Mouse (Mus musculus) heart, postnatal 0 days (tissue): ENCODE data around the gene Tinf2. TPM values are rescaled to one million over a fixed set of nuclear protein-coding genes. Genes with fewer than 3 reads are reported as not detected.

Experiments
- ATAC-seq: fragments of 200-750 bp; cut with Nextera tagmentation; 2 replicates; pipeline ENCODE4 v1.8.0; 2017; ENCODE audit warnings: low read depth, moderate number of reproducible peaks, moderate library complexity; ENCODE audit not compliant: insufficient read depth
- DNase-seq: peaks from one replicate; pipeline ENCODE4 v3.0.0-alpha.2; 2016; ENCODE audit warnings: low spot score
- H3K27ac ChIP-seq: fragments of 300-500 bp; sonication (generic); 2 replicates; pipeline ENCODE4 v1.5.1; 2014; ENCODE audit warnings: low read depth, mild to moderate bottlenecking
- H3K27me3 ChIP-seq: fragments of 300-500 bp; sonication (generic); 2 replicates; pipeline ENCODE4 v1.6.1; 2014; ENCODE audit warnings: low read length, mixed read lengths; ENCODE audit not compliant: control insufficient read depth, insufficient read depth
- H3K36me3 ChIP-seq: fragments of 300-500 bp; sonication (generic); replicated peaks from 2 replicates; pipeline ENCODE4 v1.6.1; 2014; ENCODE audit warnings: low read length, mixed read lengths; ENCODE audit not compliant: control insufficient read depth, insufficient read depth
- H3K4me1 ChIP-seq: fragments of 300-500 bp; sonication (generic); 2 replicates; pipeline ENCODE4 v1.6.1; 2014; ENCODE audit warnings: antibody characterized with exemption; ENCODE audit not compliant: control insufficient read depth, insufficient read depth
- H3K4me2 ChIP-seq: fragments of 300-500 bp; sonication (generic); 2 replicates; pipeline ENCODE4 v1.6.1; 2014; ENCODE audit warnings: low read depth, mild to moderate bottlenecking, low read length, moderate library complexity
- H3K4me3 ChIP-seq: fragments of 300-500 bp; sonication (generic); 2 replicates; pipeline ENCODE4 v1.5.1; 2014; ENCODE audit warnings: low read depth, low read length
- H3K9ac ChIP-seq: fragments of 300-500 bp; sonication (generic); replicated peaks from 2 replicates; pipeline ENCODE4 v1.6.1; 2014; ENCODE audit warnings: low read depth, low read length, mixed read lengths
- H3K9me3 ChIP-seq: fragments of 300-500 bp; sonication (generic); replicated peaks from 2 replicates; pipeline ENCODE4 v1.6.1; 2016; ENCODE audit warnings: low read length; ENCODE audit not compliant: control insufficient read depth
- CTCF ChIP-seq: IDR thresholded peaks from 2 replicates; pipeline ENCODE4 v1.5.1; 2016; ENCODE audit warnings: antibody characterized with exemption, control low read depth, low read depth
- EP300 ChIP-seq: IDR thresholded peaks from 2 replicates; pipeline ENCODE4 v1.6.1; 2016; ENCODE audit warnings: antibody characterized with exemption, low read depth
- WGBS: fragments of 180-500 bp; shearing (Covaris S2); extraction: QIAGEN DNeasy Blood & Tissue Kit; methylation state at CpG from one replicate; pipeline ENCODE4 v1.1.7; 2014; 5-methylcytosine and 5-hydroxymethylcytosine counted together
- polyA plus RNA-seq: library from polyadenylated mRNA; unstranded; fragments of >200 nt; fragmentation: Nextera tagmentation; extraction: Ambion mirVana; gene quantifications from 2 replicates; pipeline ENCODE4 v1.2.1, GENCODE M21; 2015
- total RNA-seq: library from RNA; depleted of rRNA; stranded (reverse); fragments of >200 nt; gene quantifications from 2 replicates; pipeline ENCODE4 v1.2.3, GENCODE M21; 2014; ENCODE audit warnings: low replicate concordance; rRNA removed

Gene Tinf2
- total and polyA plus RNA-seq, 2 experiments from 2014 or later, result 11.9 to 15.9 TPM

DNA sequence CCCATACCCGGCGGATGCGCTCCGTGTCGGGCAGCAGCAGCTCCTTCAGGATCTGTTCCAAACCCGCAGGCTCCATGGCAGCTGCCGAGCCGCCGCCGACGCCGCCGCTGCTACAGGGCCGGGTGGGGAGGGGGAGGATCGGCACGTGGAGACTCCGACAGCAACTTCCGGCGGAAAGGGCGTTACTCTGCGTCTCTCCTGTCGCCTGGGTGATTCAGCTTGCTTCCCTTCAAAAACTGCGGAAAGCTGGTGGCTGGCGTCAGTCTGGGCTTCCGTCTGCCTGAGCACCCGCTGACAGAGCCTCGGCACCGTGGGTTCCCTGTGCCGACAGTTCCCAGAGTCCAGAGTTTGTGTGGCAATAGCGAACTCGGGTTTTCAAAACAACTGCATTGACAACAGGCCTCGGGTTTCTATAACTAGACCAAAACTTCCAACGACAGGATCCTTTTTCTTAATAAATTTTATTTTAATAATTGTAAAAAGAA is 46.1 kb downstream of the Tinf2 start, which contains the start of gene Ipo4:
Gene Ipo4 (minus strand): TSS at position 435 of the 485 bp plus-strand sequence.
- TF ChIP-seq EP300, result peak; percentile 79; the same call in 1 of the 2 replicates
- TF ChIP-seq CTCF, result no peak
- WGBS, result under 1% methylated on average over 33 of the region's 33 CpGs
- Histone ChIP-seq H3K27me3 (no peaks in the 10 kb centered on the region), H3K36me3 (peaks cover 79% of the 10 kb centered on the region), H3K9me3 (no peaks in the 10 kb centered on the region), H3K4me1 (peaks cover 6% of the 10 kb centered on the region; the same call in 1 of the 2 replicates), H3K4me2 (peak within 1 kb of the TSS; percentile 96), H3K9ac (peak within 1 kb of the TSS; percentile 63), H3K27ac (peak within 1 kb of the TSS; percentile 56), H3K4me3 (peak within 1 kb of the TSS; percentile 66)
- DNase-seq, result peak; percentile 89
- peak; percentile 89 for ATAC-seq

DNA sequence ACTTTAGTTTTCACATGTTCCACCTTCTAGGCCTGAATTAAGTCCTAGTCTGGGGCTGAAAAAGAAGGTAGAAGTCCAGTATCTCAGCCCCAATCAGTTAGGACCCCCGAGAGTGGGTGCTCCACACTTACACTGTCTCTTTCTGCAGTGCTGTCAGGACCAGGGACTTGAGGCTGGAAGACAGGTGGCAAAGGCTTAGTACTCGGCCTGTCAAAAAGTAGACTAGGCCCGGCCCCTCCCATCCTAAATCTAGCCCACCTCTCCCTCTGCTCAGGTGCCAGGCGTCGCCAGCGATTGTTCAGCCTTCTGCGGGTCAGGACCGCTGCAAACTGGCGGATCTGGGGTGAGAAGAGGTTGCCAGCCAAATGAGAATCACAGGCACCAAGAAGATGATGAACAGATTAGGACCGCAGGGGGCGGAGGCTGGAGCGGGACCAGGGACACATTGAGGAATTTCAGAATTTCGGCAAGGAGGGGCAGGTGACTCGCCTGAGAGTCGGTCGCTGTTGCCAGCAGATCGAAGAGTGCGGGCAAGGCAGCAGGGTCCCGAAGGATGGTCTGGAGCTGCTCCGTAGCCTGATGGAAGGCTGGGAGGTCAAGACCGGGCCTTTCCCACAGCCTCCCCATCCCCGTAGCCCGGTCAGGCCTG is 46.6 kb downstream of the Tinf2 start:
- TF ChIP-seq CTCF, result no peak
- no peak for TF ChIP-seq EP300
- peak overlapping the region; percentile 56 for H3K27ac ChIP-seq

DNA sequence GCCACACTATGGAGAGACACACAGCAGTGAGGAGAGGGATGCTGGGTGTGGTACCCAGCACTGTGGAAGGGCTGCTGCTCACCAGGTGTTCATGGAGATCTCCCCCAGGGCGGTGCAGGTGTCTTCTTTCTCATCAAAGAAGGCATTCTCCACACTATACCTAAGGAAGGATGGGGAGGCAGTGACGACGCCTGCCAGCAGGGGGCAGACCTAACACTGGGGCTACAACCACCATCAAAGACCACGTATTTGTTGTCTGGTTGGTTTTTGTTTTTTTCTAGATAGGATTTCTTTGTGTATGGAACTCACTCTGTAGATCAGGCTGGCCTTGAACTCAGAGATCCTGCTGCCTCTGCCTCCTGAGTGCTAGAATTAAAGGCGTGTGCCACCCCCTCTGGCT is 52.3 kb downstream of the Tinf2 start:
- ATAC-seq (no peak), DNase-seq (no peak)
- H3K27me3 ChIP-seq, result no peaks in the 10 kb centered on the region
- peaks cover 95% of the 10 kb centered on the region for H3K36me3 ChIP-seq
- no peak overlapping the region for H3K27ac ChIP-seq
- H3K9me3 ChIP-seq, result no peaks in the 10 kb centered on the region
- H3K4me2 ChIP-seq, result no peak overlapping the region
- H3K4me1 ChIP-seq, result no peaks in the 10 kb centered on the region
- TF ChIP-seq CTCF (peak; percentile 68), EP300 (no peak)
- 46% methylated on average over 5 of the region's 5 CpGs for WGBS
- no peak overlapping the region for H3K4me3 ChIP-seq
- no peak overlapping the region for H3K9ac ChIP-seq

More for the DNA sequence above, 46.6 kb downstream of the Tinf2 start:
- peak overlapping the region; percentile 63 for H3K9ac ChIP-seq
- H3K27me3 ChIP-seq, result no peaks in the 10 kb centered on the region
- peak; percentile 17; the same call in 1 of the 2 replicates for ATAC-seq
- peak overlapping the region; percentile 66 for H3K4me3 ChIP-seq
- H3K4me1 ChIP-seq, result peaks cover 6% of the 10 kb centered on the region; the same call in 1 of the 2 replicates
- H3K4me2 ChIP-seq, result peak overlapping the region; percentile 96
- no peak for DNase-seq
- H3K36me3 ChIP-seq, result peaks cover 79% of the 10 kb centered on the region
- H3K9me3 ChIP-seq, result no peaks in the 10 kb centered on the region
- 3% methylated on average over 22 of the region's 23 CpGs for WGBS

DNA sequence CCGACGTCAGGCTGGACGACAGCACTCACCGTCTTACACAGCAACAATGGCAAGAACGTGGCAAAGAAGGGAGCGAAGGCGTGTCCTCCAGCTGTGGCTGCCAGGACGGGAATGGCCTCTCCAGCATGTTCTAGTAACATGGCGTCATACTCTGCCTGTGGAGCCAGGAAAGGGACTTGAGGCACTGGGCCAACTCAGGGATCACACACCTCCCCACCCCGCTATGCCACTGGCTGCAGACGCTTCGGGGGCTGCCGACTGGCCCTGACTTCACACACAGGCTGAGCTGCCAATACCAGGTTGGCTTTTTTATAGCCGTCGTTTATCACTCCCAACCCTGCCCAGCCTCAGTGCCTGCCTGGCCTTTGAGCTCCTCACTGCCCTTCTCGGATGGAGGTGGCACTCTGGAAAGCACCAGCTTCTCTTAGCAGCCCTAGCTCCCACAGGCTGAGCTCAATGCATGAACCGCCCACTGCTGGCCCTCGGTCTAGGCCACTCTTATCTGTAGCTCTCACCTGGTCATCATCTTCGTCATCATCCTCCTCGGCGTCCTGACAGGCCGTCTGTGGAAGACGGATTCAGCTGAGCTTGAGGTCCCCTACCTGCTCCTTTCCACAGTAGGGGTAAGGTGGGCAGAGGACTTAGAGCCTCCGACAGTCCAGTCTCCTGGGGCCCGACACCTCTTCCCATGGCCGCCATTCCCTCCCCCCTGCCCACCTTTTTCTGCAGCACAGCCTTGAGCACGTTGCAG is 53.4 kb downstream of the Tinf2 start:
- DNase-seq, result no peak
- TF ChIP-seq CTCF, result no peak
- TF ChIP-seq EP300, result no peak
- Histone ChIP-seq H3K36me3 (peaks cover 85% of the 10 kb centered on the region), H3K9me3 (no peaks in the 10 kb centered on the region), H3K27me3 (no peaks in the 10 kb centered on the region), H3K9ac (no peak overlapping the region), H3K4me3 (no peak overlapping the region), H3K4me2 (no peak overlapping the region), H3K4me1 (no peaks in the 10 kb centered on the region), H3K27ac (no peak overlapping the region)
- 79% methylated on average over 27 of the region's 27 CpGs for WGBS
- 0 out of 2 replicates have a peak, but pooled peaks have one; percentile 26 for ATAC-seq

Other genes with a start within 250 kb of the Tinf2 start
Only the 30 nearest of the 35 such genes appear.
- 0.08 TPM in 1 of 2 replicates, not detected in the other for gene Cpne6, start 171.4 kb downstream of the Tinf2 start, total RNA-seq
- gene Cpne6, start 171.4 kb downstream of the Tinf2 start, polyA plus RNA-seq, result 0.08 and 0.26 TPM in 2 replicates
- not detected in 2 replicates for gene Nrl, start 156.8 kb downstream of the Tinf2 start, total RNA-seq
- not detected in 2 replicates for gene Nrl, start 156.8 kb downstream of the Tinf2 start, polyA plus RNA-seq
- 48.3 and 85.2 TPM in 2 replicates for gene Pck2, start 141.6 kb downstream of the Tinf2 start, total RNA-seq
- 22.6 and 24.2 TPM in 2 replicates for gene Pck2, start 141.6 kb downstream of the Tinf2 start, polyA plus RNA-seq
- gene Dcaf11, start 121.8 kb downstream of the Tinf2 start, total RNA-seq, result 74.4 and 84.9 TPM in 2 replicates
- gene Dcaf11, start 121.8 kb downstream of the Tinf2 start, polyA plus RNA-seq, result 75.2 and 81.6 TPM in 2 replicates
- 15.5 TPM in 1 of 2 replicates, not detected in the other for gene A730061H03Rik, start 121.4 kb downstream of the Tinf2 start, total RNA-seq
- gene A730061H03Rik, start 121.4 kb downstream of the Tinf2 start, polyA plus RNA-seq, result 1.3 and 1.4 TPM in 2 replicates
- 212 and 277 TPM in 2 replicates for gene Fitm1, start 106.2 kb downstream of the Tinf2 start, total RNA-seq
- gene Fitm1, start 106.2 kb downstream of the Tinf2 start, polyA plus RNA-seq, result 181 and 195 TPM in 2 replicates
- 145 and 181 TPM in 2 replicates for gene Psme1, start 103.7 kb downstream of the Tinf2 start, total RNA-seq
- gene Psme1, start 103.7 kb downstream of the Tinf2 start, polyA plus RNA-seq, result 250 and 254 TPM in 2 replicates
- gene Emc9, start 96.5 kb downstream of the Tinf2 start, total RNA-seq, result 36.1 and 37.6 TPM in 2 replicates
- 52.9 and 54.1 TPM in 2 replicates for gene Emc9, start 96.5 kb downstream of the Tinf2 start, polyA plus RNA-seq
- 35.3 and 352 TPM in 2 replicates for gene Psme2, start 90.7 kb downstream of the Tinf2 start, total RNA-seq
- 220 and 234 TPM in 2 replicates for gene Psme2, start 90.7 kb downstream of the Tinf2 start, polyA plus RNA-seq
- 15.0 and 20.1 TPM in 2 replicates for gene Rnf31, start 90.1 kb downstream of the Tinf2 start, total RNA-seq
- 10.3 and 13.6 TPM in 2 replicates for gene Rnf31, start 90.1 kb downstream of the Tinf2 start, polyA plus RNA-seq
- 31.5 and 44.7 TPM in 2 replicates for gene Irf9, start 78.2 kb downstream of the Tinf2 start, total RNA-seq
- 11.6 and 14.2 TPM in 2 replicates for gene Irf9, start 78.2 kb downstream of the Tinf2 start, polyA plus RNA-seq
- 1.5 and 9.1 TPM in 2 replicates for gene Rec8, start 63.8 kb downstream of the Tinf2 start, total RNA-seq
- 1.9 and 2.1 TPM in 2 replicates for gene Rec8, start 63.8 kb downstream of the Tinf2 start, polyA plus RNA-seq
- gene Ipo4, start 45.9 kb downstream of the Tinf2 start, total RNA-seq, result 34.9 and 49.8 TPM in 2 replicates
- gene Ipo4, start 45.9 kb downstream of the Tinf2 start, polyA plus RNA-seq, result 32.0 and 37.6 TPM in 2 replicates
- gene Gm49378, start 43.9 kb downstream of the Tinf2 start, total RNA-seq, result 0.15 and 6.9 TPM in 2 replicates
- gene Gm49378, start 43.9 kb downstream of the Tinf2 start, polyA plus RNA-seq, result 1.1 and 1.2 TPM in 2 replicates
- 62.8 and 83.3 TPM in 2 replicates for gene Tm9sf1, start 38.0 kb downstream of the Tinf2 start, total RNA-seq
- gene Tm9sf1, start 38.0 kb downstream of the Tinf2 start, polyA plus RNA-seq, result 62.7 and 67.4 TPM in 2 replicates
- 0.12 TPM in 1 of 2 replicates, not detected in the other for gene Tssk4, start 31.6 kb downstream of the Tinf2 start, total RNA-seq
- gene Tssk4, start 31.6 kb downstream of the Tinf2 start, polyA plus RNA-seq, result 0.25 and 0.31 TPM in 2 replicates
- gene Mdp1, start 21.3 kb downstream of the Tinf2 start, total RNA-seq, result 62.4 and 66.0 TPM in 2 replicates
- gene Mdp1, start 21.3 kb downstream of the Tinf2 start, polyA plus RNA-seq, result 98.6 and 104 TPM in 2 replicates
- gene Gmpr2, start 9.9 kb downstream of the Tinf2 start, total RNA-seq, result 27.4 and 31.8 TPM in 2 replicates
- gene Gmpr2, start 9.9 kb downstream of the Tinf2 start, polyA plus RNA-seq, result 27.7 and 29.2 TPM in 2 replicates
- gene Nedd8, start 9.7 kb downstream of the Tinf2 start, total RNA-seq, result 137 and 141 TPM in 2 replicates
- gene Nedd8, start 9.7 kb downstream of the Tinf2 start, polyA plus RNA-seq, result 460 and 483 TPM in 2 replicates
- 0.85 and 1.3 TPM in 2 replicates for gene Tgm1, start 32.1 kb upstream of the Tinf2 start, total RNA-seq
- gene Tgm1, start 32.1 kb upstream of the Tinf2 start, polyA plus RNA-seq, result 0.11 and 0.27 TPM in 2 replicates
- 35.6 and 36.8 TPM in 2 replicates for gene Rabggta, start 40.4 kb upstream of the Tinf2 start, total RNA-seq
- gene Rabggta, start 40.4 kb upstream of the Tinf2 start, polyA plus RNA-seq, result 20.8 and 21.8 TPM in 2 replicates
- gene Dhrs1, start 63.9 kb upstream of the Tinf2 start, total RNA-seq, result 51.9 and 58.1 TPM in 2 replicates
- 62.9 and 65.0 TPM in 2 replicates for gene Dhrs1, start 63.9 kb upstream of the Tinf2 start, polyA plus RNA-seq
- gene Nop9, start 63.9 kb upstream of the Tinf2 start, total RNA-seq, result 20.2 and 26.3 TPM in 2 replicates
- gene Nop9, start 63.9 kb upstream of the Tinf2 start, polyA plus RNA-seq, result 13.1 and 14.2 TPM in 2 replicates
- gene Cideb, start 76.6 kb upstream of the Tinf2 start, total RNA-seq, result 0.31 and 0.34 TPM in 2 replicates
- gene Cideb, start 76.6 kb upstream of the Tinf2 start, polyA plus RNA-seq, result 2.8 and 3.6 TPM in 2 replicates
- gene Ltb4r2, start 79.6 kb upstream of the Tinf2 start, total RNA-seq, result not detected in 2 replicates
- 0.10 and 0.22 TPM in 2 replicates for gene Ltb4r2, start 79.6 kb upstream of the Tinf2 start, polyA plus RNA-seq
- gene Ltb4r1, start 84.1 kb upstream of the Tinf2 start, total RNA-seq, result 0.62 TPM in 1 of 2 replicates, not detected in the other
- gene Ltb4r1, start 84.1 kb upstream of the Tinf2 start, polyA plus RNA-seq, result 0.38 and 0.40 TPM in 2 replicates
- 16.2 and 17.4 TPM in 2 replicates for gene Adcy4, start 102.3 kb upstream of the Tinf2 start, total RNA-seq
- gene Adcy4, start 102.3 kb upstream of the Tinf2 start, polyA plus RNA-seq, result 10.6 TPM in 2 replicates
- gene Ripk3, start 107.0 kb upstream of the Tinf2 start, total RNA-seq, result 8.5 and 16.3 TPM in 2 replicates
- 9.3 and 9.4 TPM in 2 replicates for gene Ripk3, start 107.0 kb upstream of the Tinf2 start, polyA plus RNA-seq
- gene Nfatc4, start 141.3 kb upstream of the Tinf2 start, total RNA-seq, result 6.5 and 8.5 TPM in 2 replicates
- gene Nfatc4, start 141.3 kb upstream of the Tinf2 start, polyA plus RNA-seq, result 3.4 and 4.0 TPM in 2 replicates
- gene Nynrin, start 172.2 kb upstream of the Tinf2 start, total RNA-seq, result 27.6 and 29.0 TPM in 2 replicates
- gene Nynrin, start 172.2 kb upstream of the Tinf2 start, polyA plus RNA-seq, result 3.9 and 4.7 TPM in 2 replicates